ENCODE assay signal across 13 mouse cellular contexts in genomic region chr1:63457801-63458519, GRCm38 (mm10). TPM values are rescaled to one million over a fixed set of nuclear protein-coding genes. Genes with fewer than 3 reads are reported as not detected.
A peak's percentile ranks its signal among the peaks of the same experiment; 100 is the strongest.
DNase-seq lines count a peak whose midpoint lies in the region; ATAC-seq lines count a peak whose summit lies in the region.
"Had no signal": no experiment of that assay in that cellular context is flagged by ENCODE, and none has a peak within 500 bp of the region (broad histone marks: within the 10 kb centered on the region; RNA-seq: fewer than 3 reads in every experiment).

No protein-coding gene starts in this region.

- H3K9ac ChIP-seq in intestine, embryonic 14.5 days (ENCODE audit: low read length), result no peak overlapping the region
- no peak overlapping the region for H3K9ac ChIP-seq in intestine, embryonic 15.5 days
- H3K9ac ChIP-seq in embryonic facial prominence, embryonic 14.5 days (ENCODE audit: low read depth, low read length), result no peak overlapping the region
- H3K9ac ChIP-seq: limb, embryonic 13.5 days had no signal

- H3K9me3 ChIP-seq in intestine, embryonic 14.5 days (ENCODE audit: control insufficient read depth, low read length), result no peaks in the 10 kb centered on the region
- H3K9me3 ChIP-seq in intestine, embryonic 15.5 days, result no peaks in the 10 kb centered on the region
- H3K9me3 ChIP-seq in embryonic facial prominence, embryonic 14.5 days (ENCODE audit: control insufficient read depth, low read length), result no peaks in the 10 kb centered on the region
- H3K9me3 ChIP-seq: limb, embryonic 13.5 days had no signal

- no peaks in the 10 kb centered on the region for H3K4me1 ChIP-seq in intestine, embryonic 14.5 days (replicated peaks; ENCODE audit: control insufficient read depth, insufficient read depth, low read length)
- H3K4me1 ChIP-seq in intestine, embryonic 15.5 days (replicated peaks), result no peaks in the 10 kb centered on the region
- no peaks in the 10 kb centered on the region for H3K4me1 ChIP-seq in embryonic facial prominence, embryonic 14.5 days (ENCODE audit: control insufficient read depth, insufficient read depth, low read length)

- 76% methylated on average over 8 of the region's 8 CpGs for WGBS in intestine, embryonic 14.5 days
- WGBS in intestine, embryonic 15.5 days, result 67% methylated on average over 8 of the region's 8 CpGs
- 51% methylated on average over 8 of the region's 8 CpGs for WGBS in embryonic facial prominence, embryonic 14.5 days

- no peak overlapping the region for H3K4me2 ChIP-seq in intestine, embryonic 14.5 days (ENCODE audit: low read length)
- no peak overlapping the region for H3K4me2 ChIP-seq in intestine, embryonic 15.5 days (replicated peaks)
- no peak overlapping the region for H3K4me2 ChIP-seq in embryonic facial prominence, embryonic 14.5 days (ENCODE audit: low read depth, low read length)
- H3K4me2 ChIP-seq: limb, embryonic 13.5 days had no signal

- DNase-seq in intestine, embryonic 14.5 days (ENCODE audit: low spot score), result no peak
- DNase-seq in Muller cell, postnatal 12 days (ENCODE audit: inconsistent ontology term), result peak; percentile 88
- peak; percentile 83 for DNase-seq in cerebellum, adult 11-12 months
- peak; percentile 12 for DNase-seq in embryonic facial prominence, embryonic 14.5 days (ENCODE audit: low spot score)
- DNase-seq in adrenal gland, postnatal 36 days, result no peak
- no peak for DNase-seq in lung, postnatal 10 days
- no peak for DNase-seq in spleen, postnatal 4 days (ENCODE audit: low spot score in 2 of 2)
- DNase-seq: kidney, adult 18-20 months had no signal

- no peaks in the 10 kb centered on the region for H3K36me3 ChIP-seq in intestine, embryonic 14.5 days (ENCODE audit: control insufficient read depth, insufficient read depth, low read length)
- no peaks in the 10 kb centered on the region for H3K36me3 ChIP-seq in intestine, embryonic 15.5 days
- H3K36me3 ChIP-seq in embryonic facial prominence, embryonic 14.5 days (ENCODE audit: control insufficient read depth, insufficient read depth, low read length), result no peaks in the 10 kb centered on the region
- H3K36me3 ChIP-seq: limb, embryonic 13.5 days had no signal

- H3K27ac ChIP-seq in intestine, embryonic 14.5 days (ENCODE audit: low read depth), result 0 out of 2 replicates have a peak overlapping the region, but pooled peaks have one; percentile 11
- H3K27ac ChIP-seq in intestine, embryonic 15.5 days, result no peak overlapping the region
- no peak overlapping the region for H3K27ac ChIP-seq in embryonic facial prominence, embryonic 14.5 days (replicated peaks; ENCODE audit: low read depth, low read length)
- H3K27ac ChIP-seq: limb, embryonic 13.5 days had no signal

- H3K4me3 ChIP-seq in intestine, embryonic 14.5 days (ENCODE audit: low read depth, low read length), result no peak overlapping the region
- H3K4me3 ChIP-seq in intestine, embryonic 15.5 days (replicated peaks), result no peak overlapping the region
- H3K4me3 ChIP-seq in embryonic facial prominence, embryonic 14.5 days (ENCODE audit: low read depth, low read length), result no peak overlapping the region
- H3K4me3 ChIP-seq: limb, embryonic 13.5 days had no signal

- no peak for ATAC-seq in intestine, embryonic 14.5 days (replicated peaks; ENCODE audit: low FRiP score, low TSS enrichment, low read depth)
- no peak for ATAC-seq in intestine, embryonic 15.5 days
- ATAC-seq in embryonic facial prominence, embryonic 14.5 days (ENCODE audit: low read depth), result 0 out of 2 replicates have a peak, but pooled peaks have one; percentile 22
- ATAC-seq: activated CD4-positive, CD25-positive, alpha-beta regulatory T cell, adult 4 months; lung, postnatal 0 days had no signal

- no peaks in the 10 kb centered on the region for H3K27me3 ChIP-seq in intestine, embryonic 14.5 days (replicated peaks; ENCODE audit: control insufficient read depth, insufficient read depth, low read length)
- H3K27me3 ChIP-seq in intestine, embryonic 15.5 days (replicated peaks), result no peaks in the 10 kb centered on the region
- no peaks in the 10 kb centered on the region for H3K27me3 ChIP-seq in embryonic facial prominence, embryonic 14.5 days (replicated peaks; ENCODE audit: control insufficient read depth, insufficient read depth, low read length)
- H3K27me3 ChIP-seq: limb, embryonic 13.5 days had no signal

RNA-seq across cellular contexts. Expression of gene Adam23, which starts 12.3 kb away (rescaled TPM):
- polyA plus RNA-seq in intestine, embryonic 14.5 days (2014; fragmentation: Nextera tagmentation; extraction: Ambion mirVana), result 2.9 and 3.0 TPM in 2 replicates
- polyA plus RNA-seq in intestine, embryonic 15.5 days (2015; fragmentation: Nextera tagmentation; extraction: Ambion mirVana), result 1.5 and 2.1 TPM in 2 replicates
- 8.7 and 9.3 TPM in 2 replicates for polyA plus RNA-seq in embryonic facial prominence, embryonic 14.5 days (2014; fragmentation: Nextera tagmentation; extraction: Ambion mirVana)
- 10 to 100 TPM; 10.1 to 12.9 TPM for total RNA-seq in adrenal gland, postnatal 36 days (2021)
- total RNA-seq: monocyte, adult 5-6 weeks had no signal
- polyA plus RNA-seq: activated CD4-positive, CD25-positive, alpha-beta regulatory T cell, adult 4 months had no signal

Comparison
In these comparisons a context has a peak if more than half of its experiments do, and no peak if none do; other contexts are left out.
1. DNase-seq: peak in Muller cell, postnatal 12 days (single experiment), cerebellum, adult 11-12 months (single experiment) and embryonic facial prominence, embryonic 14.5 days (single experiment); none in intestine, embryonic 14.5 days (single experiment), adrenal gland, postnatal 36 days (0 of 2), lung, postnatal 10 days (single experiment) and spleen, postnatal 4 days (0 of 2).